Mouse (Mus musculus) left cerebral cortex, adult 6 months (tissue): ENCODE results near the gene Armh2. TPM values are rescaled to one million over a fixed set of nuclear protein-coding genes. Genes with fewer than 3 reads are reported as not detected.

ENCODE experiments used
- long read RNA-seq, 2 experiments: library from polyadenylated mRNA; unstranded; transcript quantifications; one replicate each; pipeline ENCODE4 v2.0.0; 2019 to 2020
- polyA plus RNA-seq: library from polyadenylated mRNA; unstranded; fragments of <200 nt; fragmentation: Nextera tagmentation; gene quantifications from 2 replicates; pipeline ENCODE4 v1.2.3, GENCODE M21; 2021

The Armh2 gene
- polyA plus RNA-seq: 0.40 TPM in 1 of 2 replicates, not detected in the other
- long read RNA-seq, experiment 1: 0 reads
- long read RNA-seq, experiment 2, partial matches to known transcripts: 0 of 1 reads
- long read RNA-seq, experiment 2, other reads (novel, unspliced or antisense): 0 of 1 reads

GRCm38 (mm10) chr13:24741028-24741427 is at the start of gene Armh2:
TSS of gene Armh2 (plus strand) at chr13:24741232.

GRCm38 (mm10) chr13:24761403-24762227 is 20.6 kb downstream of the Armh2 start, which contains the start of gene Gmnn:
TSS of gene Gmnn (minus strand) at chr13:24761923.

Other genes starting within 250 kb of the Armh2 start
- 15.2 and 15.5 TPM in 2 replicates for gene Ripor2, start 159.0 kb upstream of the Armh2 start, polyA plus RNA-seq
- gene Gmnn, start 20.7 kb downstream of the Armh2 start, polyA plus RNA-seq: 11.3 and 15.8 TPM in 2 replicates
- gene BC005537, start 60.4 kb downstream of the Armh2 start, polyA plus RNA-seq: 9.6 and 13.2 TPM in 2 replicates
- 260 and 285 TPM in 2 replicates for gene Acot13, start 90.3 kb downstream of the Armh2 start, polyA plus RNA-seq
- gene Tdp2, start 90.4 kb downstream of the Armh2 start, polyA plus RNA-seq: 16.9 and 19.1 TPM in 2 replicates
- 6.8 and 8.4 TPM in 2 replicates for gene D130043K22Rik, start 103.9 kb downstream of the Armh2 start, polyA plus RNA-seq
- gene Aldh5a1, start 196.4 kb downstream of the Armh2 start, polyA plus RNA-seq: 9.7 and 10.6 TPM in 2 replicates
- gene Gpld1, start 201.9 kb downstream of the Armh2 start, polyA plus RNA-seq: 9.1 and 9.9 TPM in 2 replicates